Mouse (Mus musculus): Measurements from ENCODE around the gene Cpeb4.

GRCm38 (mm10) chr11:31984786-31985185, 112.8 kb downstream of the Cpeb4 start:
- TF ChIP-seq CTCF (IDR thresholded peaks at IDR 0.05) (no peak), EP300 (IDR thresholded peaks at IDR 0.05; ENCODE audit: insufficient read depth, low read depth, low read length) (no peak)

All from heart, adult 2 months (tissue).